Mouse (Mus musculus): ENCODE data around the gene Trim8.

DNA sequence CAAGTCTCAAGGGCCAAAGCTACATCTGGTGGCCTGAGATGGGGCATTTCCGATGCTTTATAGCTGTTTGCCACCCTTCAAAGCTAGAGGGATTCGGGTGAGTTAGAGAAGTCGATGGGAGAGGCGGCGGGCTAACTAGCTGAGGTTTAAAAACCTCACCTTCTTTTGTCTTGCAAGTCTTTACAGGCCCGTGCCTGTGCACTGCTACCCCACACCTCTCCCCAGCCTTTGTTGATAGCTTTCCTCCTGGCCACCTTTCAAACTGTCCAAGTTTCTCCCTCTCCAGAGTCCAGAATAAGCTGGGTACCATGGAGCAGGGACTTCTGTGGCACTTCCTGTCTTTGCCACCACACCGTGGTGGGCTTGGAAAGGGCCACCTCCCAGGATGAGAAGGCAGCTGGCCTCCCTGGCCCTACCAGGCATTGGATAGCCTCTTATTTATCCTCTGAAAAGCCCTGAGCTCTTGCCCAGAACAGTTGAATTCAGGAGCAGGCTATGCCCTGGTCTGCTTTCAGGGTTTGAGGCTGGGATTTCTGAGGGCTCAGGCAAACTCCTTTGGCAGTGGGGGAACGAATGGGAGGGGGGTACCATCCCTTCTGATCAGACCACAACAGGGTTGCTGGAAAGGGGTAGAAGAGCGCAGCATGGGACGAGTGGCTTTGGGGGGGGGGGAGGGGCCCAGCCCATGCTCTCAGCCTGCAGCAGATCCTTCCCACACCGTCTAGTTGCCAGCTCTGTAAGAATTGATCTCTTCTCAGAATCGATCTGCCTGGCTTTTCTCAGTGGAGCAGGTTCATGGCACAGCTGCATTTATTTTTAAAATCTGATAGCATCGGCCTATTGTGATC, 28.3 kb downstream of the Trim8 start:
- TF ChIP-seq CTCF (IDR thresholded peaks at IDR 0.05; ENCODE audit: borderline replicate concordance, extremely low read depth, insufficient read depth, insufficient read length) = no peak
- TF ChIP-seq POLR2A (IDR thresholded peaks at IDR 0.05; ENCODE audit: borderline replicate concordance, extremely low read depth, insufficient read depth, insufficient read length, poor library complexity, severe bottlenecking) = no peak
